Mouse (Mus musculus) erythroblast, adult 5-6 weeks (primary cell): ENCODE measurements at regions not wholly inside any gene's neighbourhood (a gene's known extent, or its start where the extent isn't known, plus 50 kb on each side); places are given as distances from the start of the nearest gene placed in this dataset.

Experiments used
- ATAC-seq: replicated peaks from 2 replicates; pipeline ENCODE4 v1.8.0; 2016; ENCODE audit warnings: moderate number of reproducible peaks, mild to moderate bottlenecking, moderate TSS enrichment, inconsistent platforms; ENCODE audit not compliant: poor library complexity, low FRiP score, severe bottlenecking

DNA sequence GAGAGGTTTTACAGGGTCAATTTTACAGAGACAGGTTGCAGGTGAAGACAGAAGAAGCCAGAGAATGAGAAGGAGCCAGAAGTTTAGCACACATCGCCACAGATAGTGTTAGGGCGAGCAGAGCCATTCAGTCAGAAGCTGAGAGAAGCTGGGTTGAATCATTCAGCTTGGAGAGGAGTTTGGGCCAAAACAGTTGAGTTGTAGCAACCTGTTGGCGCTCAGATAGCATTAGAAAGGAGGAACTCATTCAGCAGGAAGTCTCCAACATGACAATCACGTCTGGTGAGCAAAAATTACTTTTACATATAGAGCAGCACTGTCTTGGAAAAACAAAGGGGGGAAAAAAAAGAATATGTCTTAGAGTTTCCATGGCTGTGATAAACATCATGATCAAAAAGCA lies 53.2 kb downstream of the Fam43a start:
- no peak for ATAC-seq

DNA sequence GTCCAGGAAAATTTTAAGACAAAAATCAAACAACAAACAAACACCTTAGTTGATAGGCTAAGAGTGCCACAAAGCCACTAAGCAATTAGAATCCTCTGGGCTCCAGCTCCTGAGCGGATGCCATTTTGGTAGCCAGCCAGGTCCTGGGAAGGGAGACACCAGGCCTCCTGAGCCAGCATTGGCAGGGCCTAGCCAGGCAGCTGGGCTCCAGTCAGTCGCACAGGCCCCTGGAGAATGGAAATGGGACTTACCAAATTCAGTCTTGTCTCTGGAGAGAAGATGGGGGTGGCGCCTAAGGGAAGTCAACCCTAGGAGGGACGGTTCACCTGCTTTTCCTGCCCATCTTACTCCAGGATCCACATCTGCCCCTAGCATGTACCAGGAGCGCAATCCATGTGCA lies 54.3 kb downstream of the Fam43a start:
- no peak for ATAC-seq

DNA sequence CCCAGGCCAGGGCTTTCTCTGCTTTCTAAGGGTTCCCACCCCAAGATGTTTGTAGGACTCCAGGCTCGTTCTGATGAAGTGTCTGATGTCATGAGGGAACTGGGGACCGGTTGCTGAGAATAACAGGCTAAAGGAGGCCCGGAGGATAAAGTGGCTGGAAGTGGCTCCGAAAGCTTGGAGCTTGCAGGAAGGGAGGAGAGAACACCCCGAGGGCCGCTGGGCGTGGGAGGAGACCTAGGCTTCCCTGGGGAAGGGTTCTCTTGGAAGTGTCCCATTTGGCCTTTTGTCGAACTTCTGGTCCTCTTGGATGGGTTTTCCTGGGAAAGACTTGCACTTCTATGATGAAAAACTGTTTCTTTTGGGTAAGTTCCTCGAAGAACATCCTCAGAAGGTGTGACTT lies 54.7 kb downstream of the Fam43a start:
- no peak for ATAC-seq

DNA sequence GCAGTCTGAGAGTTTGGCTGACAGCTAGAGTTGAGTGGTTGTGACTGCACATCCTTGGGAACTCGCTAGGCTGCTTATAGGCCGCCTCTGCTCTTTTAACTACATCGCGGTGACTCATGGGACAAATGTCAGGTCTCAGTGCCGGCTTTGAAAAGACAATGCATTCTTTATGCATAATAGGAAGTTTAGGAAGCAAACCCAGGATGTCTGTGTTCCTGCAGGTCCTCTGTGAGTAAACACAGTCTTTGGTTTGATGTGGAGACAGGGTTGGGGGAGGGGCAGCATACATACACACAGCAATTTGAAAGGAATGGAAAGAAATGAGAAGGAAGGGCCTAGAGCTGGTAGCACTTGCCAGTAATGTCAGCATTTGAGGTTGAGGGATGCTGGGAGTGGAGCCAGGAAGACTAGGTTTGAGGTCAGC lies 56.3 kb downstream of the Fam43a start:
- ATAC-seq = no peak

DNA sequence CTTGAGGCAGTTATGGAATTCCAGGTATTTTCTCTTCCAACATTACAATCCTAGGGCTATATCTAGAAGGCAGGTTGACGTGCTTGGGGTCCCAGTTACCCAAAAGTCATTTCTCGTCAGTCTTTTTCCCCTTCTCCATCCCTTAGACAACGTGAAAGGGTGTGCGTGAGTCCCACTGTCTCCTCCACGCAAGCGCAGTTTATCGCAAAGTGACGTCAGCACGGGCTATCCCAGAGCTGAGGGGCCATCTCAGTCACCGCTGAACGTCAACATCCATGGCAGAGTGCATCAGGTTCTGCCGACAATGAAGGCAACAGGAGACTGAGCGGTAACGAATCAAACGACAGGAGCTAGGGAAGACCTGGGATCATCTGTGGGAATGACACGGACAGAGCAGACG lies 57.4 kb downstream of the Fam43a start:
- no peak for ATAC-seq

DNA sequence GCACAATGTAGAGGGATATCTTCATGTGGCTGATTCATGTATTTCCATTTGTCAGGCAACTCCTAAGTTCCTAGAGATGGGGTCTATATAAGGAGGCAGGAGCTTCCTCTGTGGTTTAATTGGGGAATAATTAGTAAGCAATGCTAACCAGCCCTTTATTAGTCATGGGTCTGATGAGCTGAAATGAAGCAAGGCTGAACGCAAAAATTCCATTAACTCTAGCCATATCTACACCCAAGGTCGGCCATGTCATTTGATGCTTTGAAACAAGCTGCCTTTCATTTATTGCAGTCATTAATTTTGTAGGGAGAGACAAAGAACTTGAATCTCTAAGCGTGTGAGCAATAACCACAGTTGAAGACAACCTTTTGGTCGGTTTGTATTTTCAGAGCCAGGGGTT lies 59.4 kb downstream of the Fam43a start:
- ATAC-seq = no peak

DNA sequence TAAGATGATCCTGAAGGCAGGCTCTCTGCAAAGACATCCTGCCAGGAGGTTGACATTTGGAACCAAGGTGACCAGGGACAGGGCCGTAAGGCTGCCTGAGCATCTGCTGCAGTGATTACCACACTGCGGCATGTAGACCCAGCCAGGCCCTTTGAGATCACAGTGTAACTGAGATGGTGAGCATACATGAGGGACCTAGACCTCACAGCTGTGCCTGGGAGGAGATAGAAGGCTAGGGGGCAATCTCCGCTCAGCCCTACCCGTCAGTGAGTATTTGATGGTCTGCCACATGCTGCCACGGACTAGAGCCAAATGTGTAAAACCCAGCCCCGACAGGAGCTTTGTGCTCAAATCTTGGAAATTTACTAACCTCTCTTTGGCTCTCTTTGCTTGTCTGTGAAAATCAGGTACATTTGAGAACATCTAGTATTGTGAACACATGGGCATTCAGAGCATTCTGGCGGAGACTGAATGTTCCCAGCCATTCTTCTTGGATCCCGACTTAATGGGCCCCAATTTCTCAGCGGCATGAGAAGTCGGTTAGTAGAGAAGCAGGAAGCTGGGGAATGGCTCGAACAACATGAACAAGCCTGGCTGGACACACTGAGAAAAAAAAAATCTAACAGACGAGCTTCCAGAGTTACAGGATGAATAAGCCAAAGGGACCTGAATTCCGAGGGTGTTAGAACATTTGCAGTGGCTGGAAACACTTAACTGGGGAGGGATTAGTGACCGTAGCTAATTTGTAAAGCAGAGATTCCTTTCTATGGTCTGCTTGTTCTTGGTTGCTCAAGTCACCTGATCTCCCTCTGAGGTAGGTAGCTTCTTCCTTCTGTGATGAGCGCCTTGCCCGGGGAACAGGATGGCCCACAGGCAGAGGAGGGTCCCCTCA lies 61.8 kb downstream of the Fam43a start:
- ATAC-seq = no peak

DNA sequence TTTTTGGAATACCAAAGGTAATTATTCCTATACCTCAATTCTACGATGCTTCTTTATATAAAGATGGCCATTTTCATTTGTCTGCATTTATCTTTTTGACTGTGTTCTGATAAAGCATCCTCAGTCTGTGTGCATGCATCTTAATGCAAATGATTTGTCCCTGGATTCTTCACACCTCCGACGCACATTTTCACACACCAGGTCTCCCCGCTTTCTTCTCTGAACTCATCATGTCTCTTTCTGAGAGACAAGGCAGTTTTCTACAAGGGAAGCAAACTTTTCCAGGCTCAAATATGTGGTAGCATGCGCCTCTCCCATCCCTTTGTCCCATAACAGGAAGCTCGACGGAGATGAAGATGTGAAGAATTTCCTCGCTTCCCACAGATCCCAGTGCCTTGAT lies 63.5 kb downstream of the Fam43a start:
- no peak for ATAC-seq

DNA sequence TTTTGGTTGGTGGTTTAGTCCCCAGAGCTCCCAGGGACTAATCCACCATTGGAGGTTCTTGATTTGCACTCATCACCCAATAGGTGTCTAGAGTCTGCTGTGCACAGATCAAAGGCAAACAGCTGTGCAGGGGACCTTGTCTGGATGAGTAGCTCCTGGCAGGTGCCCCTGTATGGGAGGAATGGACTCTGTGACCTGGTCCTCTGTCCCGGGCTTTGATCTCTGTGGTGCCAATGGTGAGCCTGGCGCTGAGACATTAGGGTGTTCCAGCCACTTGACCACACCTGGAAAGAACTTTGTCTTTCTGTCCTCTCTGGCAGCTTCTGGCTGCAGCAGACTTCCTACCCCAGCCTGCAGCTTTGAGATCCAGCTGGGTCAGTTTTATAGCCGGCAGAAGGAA lies 64.4 kb downstream of the Fam43a start:
- ATAC-seq = no peak

DNA sequence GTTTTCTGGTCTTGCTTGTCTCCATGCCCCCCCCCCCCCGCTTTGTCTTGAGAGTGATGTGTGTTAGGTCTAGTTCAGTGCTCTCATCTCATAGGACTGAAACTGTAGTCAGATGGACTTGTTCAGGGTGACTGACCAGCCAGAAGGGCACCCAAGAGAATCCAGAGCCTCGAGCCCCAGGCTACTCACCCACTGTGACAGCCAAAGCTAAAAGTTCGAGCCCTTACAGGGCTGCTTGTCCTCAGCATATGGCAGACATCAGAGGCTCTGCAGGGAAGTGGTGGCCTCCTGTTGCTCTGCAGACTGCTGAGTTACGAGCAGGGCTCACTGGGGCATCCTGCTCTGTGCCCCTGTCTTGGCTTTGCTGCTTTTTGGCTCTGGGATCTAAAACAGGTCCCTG lies 64.9 kb downstream of the Fam43a start:
- no peak for ATAC-seq

DNA sequence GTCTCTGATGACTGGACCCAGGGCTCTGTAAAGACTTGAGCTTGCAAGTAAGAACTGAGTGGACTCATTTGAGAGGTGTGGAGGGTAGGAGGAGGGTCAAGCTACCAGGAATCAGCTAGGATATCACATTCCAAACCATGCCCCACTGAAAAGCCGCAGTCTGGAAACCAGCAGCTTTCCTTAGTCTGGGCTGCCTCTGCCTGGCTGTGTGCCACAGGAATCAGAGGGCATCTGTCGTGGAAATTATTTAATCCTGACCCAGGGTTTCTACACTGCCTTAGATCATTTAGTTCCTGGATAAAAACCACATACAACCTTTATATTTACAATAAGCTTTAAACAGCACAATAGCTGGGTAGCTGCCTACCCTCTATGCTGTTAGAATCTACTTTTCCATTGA lies 66.4 kb downstream of the Fam43a start:
- ATAC-seq = no peak

DNA sequence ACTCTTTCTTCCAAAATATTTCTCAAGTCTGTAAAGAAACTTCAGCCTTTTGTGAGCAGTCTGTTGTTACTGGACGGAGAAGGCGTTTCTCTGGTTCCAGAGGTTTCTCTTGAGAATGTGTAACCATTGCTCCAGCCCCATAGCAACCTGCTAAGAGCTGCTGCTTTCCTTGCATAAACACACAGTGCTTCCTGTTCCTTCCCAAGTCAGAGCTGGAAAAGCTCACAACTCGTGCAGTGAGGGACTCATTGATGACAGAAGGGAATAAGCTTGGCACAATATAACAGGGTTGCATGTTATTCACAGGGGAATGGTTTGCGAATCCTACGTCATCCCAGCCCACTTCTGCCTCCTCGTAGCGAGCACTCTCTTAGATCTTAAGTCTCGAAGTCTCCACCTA lies 70.4 kb downstream of the Fam43a start:
- ATAC-seq = no peak

DNA sequence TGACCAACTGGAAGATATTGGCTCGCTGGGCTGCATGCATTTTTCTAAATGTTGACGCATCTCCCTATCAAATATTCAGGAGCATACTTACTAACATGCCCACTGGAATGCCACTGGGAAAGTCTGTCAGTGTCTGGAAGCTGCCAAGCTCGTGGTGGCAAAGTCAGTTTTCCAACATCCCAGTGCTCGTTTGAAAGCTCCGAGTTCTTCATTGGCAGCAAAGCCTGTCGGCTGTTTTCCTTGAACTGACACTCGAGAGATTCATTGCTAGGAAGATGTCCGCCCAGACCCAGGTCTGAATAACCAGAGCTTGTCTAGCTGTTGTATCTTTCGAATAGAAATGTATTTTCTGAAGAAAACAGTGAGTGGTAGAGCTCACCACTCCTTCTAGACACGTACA lies 72.1 kb downstream of the Fam43a start:
- no peak for ATAC-seq

DNA sequence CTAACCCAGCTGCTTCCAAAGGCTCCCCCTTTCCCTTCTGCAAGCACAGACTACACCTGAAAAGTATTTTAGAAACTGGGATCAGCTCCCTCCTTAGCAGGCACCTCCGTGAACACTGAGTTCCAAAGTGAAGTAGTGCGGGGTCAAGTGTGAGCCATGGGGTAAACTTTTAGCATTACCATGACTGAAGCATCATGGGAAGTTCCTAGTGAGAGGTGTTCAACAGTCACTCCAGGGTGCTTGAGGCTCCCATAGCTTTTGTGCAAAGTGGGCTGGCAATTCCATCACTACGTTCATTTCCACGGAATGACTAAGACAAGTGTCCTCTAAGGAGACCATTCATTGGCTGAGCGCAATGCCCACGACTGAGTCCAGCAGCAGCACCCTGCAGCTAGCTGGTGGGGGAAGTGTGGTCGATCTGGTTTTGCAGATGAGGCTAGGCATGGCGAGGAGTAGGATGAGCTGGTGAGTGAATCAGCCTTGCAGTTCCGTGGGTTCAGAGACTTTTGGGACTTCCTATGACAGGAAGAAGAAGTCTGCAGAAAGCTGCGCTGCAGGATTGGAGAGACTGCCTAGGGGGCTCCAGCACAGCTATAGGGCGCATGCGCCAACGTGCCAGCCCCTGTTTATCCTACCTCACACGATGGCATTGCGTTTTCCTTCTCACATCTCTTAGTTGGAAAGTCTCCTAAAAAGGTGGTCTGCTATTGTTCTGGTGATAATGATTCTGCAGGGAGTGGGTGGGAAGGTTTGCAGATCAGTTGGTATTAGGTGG lies 73.4 kb downstream of the Fam43a start:
- ATAC-seq = no peak

DNA sequence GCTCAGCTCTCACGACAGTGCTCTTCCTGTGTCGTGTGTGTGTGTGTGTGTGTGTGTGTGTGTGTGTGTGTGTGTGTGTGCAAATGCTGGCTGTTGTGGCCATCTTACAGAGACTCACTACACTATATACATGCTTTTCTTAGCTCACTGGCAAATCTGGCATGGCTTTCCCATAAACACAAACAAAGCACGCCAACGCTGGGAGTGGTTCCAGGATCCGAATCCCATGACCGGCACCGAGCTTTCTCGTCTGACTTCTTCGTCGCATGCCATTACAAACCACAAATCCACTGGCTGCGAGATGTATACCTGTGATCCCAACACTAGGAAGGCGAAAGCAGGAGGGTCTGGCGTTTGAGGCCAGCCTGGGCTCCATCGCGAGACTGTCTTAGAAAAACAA lies 74.1 kb downstream of the Fam43a start:
- ATAC-seq = no peak

DNA sequence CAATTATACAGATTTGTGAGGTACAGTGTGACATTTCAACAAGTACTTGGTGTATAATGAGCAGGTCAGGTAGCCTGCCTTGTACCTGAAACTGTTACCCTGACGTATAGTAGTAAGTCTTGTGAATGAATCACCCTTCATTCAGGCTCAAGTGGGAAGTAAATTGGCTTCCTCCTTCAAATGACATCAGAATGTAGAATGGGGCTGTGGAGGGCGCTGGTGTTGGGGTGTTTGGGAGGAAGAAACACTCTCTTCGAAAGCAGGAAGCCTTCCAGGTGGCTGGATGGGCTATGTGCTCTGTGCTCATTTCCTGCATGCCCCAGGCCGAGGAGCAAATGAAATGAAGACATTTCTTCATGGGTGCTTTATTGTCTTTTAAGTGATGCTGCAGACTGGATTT lies 76.3 kb downstream of the Fam43a start:
- ATAC-seq = no peak

DNA sequence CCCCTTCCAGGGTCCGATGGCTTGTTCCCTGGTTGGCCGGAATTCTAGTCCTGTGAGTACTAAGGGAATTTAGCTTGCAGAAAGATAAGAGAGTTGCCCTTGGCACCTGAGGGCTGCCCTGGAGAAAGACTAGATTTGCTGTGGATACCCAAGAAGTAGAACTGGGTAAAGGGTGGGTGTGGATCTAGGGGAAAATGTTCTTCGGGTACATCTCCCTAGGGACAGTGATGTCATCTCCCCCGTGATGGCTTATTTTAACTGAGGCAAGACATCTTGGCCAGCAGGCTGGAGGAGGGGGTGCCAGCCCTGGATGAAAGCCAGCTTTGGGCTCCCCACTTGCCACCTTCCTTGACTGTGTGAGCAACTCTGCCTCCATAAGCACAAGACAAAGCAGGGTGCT lies 77.5 kb downstream of the Fam43a start:
- ATAC-seq = no peak

DNA sequence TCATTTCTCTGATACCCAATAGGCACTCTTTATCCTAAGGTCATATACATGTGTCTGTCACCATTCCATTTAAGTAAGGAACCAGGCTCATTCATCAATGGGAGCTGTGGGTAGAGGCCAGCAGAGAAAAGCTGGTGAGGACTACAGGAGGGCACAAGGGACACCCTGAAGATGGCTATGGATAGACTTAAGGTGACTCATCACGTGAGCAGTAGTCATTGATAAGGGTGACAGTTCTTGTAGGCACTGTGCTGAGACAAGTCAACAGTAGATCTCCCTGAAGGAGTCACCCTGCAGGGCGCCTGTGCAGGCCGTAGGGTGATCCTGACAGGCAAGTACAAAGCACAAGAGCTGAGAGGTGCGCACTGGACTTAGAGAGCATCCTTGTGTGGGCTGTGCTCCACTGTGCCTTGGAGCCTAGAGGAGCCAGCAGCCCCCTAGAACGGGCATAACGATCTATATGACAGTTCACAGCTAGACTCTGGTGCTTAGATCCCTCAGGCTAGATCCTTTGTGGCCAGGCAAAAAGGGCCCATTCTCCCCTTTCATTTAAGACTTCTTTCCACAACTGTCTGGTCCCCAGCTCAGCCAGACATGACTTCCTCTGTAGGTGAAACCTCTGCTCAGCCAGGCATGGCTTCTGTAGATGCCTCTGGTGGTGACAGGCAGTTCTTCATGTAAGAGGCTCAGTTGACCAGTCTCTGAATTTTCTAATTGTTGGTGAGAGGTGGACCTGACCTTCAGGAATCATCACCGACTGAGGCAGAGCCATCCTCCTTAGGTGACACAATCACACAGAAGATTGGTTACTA lies 78.6 kb downstream of the Fam43a start:
- no peak for ATAC-seq

DNA sequence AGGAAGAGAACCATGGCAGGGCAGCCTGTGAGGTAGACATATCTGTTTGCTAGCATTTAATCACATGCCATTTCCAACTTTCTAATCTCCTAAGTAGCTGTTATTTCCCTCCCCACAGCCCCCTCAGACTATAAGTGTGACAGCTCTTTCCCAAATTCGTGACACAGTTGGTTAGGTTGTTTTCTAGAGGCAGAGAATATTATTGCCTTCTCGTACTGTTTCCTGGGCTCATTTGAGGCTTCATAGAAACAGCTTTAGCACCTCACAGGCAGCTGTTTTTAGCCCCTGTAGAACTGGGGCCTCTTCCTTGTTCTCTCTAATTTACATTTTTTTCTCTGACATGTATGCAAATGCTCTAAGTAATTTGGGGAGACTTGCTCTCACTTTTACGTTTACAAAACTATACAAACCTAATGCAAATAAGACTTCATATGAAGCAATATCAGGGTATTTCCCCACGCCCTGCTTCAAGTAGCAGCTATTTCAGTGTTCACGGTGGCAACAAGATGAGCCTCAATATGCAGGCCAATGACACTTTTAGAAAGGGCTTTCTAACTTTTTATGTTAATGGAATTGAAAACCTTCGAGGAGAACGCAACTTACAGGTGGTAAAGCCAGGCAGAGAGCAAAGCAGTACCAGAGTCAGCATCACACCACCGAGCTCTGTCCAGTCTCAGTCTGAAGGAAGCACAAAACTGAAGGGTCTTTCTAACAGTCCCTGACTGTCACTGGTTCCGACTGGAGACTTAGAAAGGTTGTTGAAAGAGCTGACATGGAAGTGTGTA lies 79.4 kb downstream of the Fam43a start:
- ATAC-seq = no peak

DNA sequence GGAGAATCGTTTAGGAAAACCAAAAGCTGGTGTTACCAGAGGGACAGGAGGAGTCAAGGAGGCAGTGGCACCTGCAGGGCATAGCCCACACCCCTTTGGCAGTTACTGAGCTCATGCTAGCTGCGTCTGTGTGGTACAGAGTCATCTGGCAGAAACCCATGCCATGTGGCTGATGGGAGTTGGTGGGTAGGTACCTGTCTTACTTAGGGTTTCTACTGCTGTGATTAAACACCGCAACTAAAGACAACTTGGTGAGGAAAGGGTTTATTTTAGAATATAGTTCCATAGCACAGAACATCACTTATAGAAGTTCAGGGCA lies 79.9 kb downstream of the Fam43a start:
- no peak for ATAC-seq
